Mouse (Mus musculus) lung, postnatal 4 days (tissue): ENCODE data around the gene Glb1.

ENCODE experiments used
- DNase-seq, 2 experiments: peaks; one replicate each; pipeline ENCODE4 v3.0.0; 2021

The Glb1 gene

DNA sequence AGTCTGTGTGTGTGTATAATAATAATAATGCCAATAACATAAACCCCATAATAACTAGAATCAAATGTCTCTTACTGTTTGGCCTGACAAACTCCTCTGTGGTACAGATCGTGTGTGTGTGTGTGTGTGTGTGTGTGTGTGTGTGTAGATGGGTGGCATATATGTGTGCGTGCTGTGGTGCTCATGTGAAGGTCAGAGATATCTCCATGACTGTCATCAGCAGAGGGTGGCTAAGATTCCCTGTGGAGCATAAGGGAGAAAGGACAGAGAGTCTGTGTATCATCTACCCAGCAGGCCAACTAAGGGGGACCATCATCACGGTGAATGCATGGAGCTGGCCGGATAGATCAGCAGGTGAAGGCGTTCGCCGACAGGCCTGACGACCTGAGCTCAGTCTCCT lies 46.0 kb downstream of the Glb1 start:
- DNase-seq, result no peak

DNA sequence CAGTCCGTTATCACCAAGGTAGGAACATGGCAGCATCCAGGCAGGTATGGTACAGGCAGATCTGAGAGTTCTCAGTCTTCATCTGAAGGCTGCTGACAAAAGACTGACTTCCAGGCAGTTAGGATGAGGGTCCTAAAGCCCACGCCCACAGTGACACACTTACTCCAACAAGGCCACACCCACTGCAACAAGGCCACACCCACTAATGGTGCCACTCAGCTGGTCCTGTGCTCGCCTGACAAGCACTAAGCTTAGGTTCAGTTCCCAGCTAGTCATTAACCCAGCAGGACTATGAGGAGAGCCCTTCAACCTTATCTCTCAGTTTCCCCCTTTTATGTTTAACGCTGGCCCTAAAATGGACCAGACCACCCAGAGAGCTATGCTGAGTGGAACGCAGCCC lies 47.8 kb downstream of the Glb1 start:
- no peak for DNase-seq

DNA sequence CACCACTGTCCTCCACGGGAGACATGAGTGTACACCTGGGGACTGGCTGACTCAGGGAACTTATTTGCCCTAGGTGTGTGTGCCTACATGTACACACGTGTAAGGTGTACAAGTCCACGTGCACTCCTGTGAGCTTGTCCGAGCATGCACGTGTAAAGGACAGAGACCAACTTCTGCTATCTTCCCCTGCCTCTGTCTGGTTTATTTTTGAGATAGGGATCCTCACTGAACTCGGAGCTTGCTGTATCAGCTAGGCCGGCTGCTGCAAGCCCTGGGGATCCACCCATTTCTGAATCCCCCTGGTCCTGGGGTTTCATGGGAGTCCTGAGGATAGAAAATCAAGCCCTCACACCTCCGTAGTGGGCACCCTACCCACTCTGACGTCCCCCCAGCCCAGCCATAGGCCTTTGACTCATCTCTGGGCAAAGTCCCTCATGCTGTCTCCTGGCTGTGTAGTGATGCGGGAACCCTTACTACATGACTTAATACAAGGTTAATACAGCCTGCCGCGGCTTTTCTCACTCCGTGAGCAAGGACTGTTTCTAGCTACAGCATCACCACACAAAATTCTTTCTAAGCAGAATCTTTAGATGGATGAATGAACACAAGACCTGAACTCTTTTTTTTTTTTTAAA lies 48.4 kb downstream of the Glb1 start:
- no peak for DNase-seq

DNA sequence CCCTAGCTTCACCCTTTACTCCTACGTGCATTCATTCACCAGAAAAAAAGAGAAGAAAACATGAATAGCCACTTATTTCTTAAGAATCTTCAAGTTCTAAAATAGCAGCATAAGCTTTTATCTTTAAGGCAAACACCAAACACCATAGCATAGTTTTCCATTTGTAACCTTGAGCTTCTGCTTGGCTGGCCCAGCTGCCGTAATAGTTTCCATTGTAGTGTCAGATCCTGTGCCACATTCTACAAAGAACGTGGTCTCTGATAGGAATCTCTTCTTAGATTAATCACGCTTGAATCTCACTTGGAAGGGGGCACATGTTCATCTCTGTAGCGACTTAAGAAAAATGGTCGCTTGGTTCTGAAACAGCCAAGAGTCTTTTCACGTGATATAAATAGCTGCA lies 50.7 kb downstream of the Glb1 start:
- DNase-seq, result no peak

DNA sequence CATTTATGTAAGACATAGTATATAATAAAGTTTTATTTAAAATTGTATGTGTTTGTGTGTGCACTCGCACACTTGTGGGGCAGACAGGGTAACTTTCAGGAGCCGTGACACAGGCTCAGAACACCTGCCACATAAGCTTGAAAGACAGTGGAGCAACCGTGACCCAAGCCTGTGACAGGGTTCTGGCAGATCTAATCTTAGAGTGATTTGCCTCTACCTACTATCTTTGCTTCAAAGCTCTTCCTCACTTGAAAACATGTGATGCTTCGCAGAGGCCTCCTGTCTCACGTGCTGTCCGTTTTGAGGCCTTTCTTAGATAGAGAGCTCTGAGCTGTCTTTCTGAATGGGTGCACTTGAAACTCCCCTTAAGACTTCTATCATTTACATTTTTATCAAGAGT lies 51.5 kb downstream of the Glb1 start:
- no peak for DNase-seq

DNA sequence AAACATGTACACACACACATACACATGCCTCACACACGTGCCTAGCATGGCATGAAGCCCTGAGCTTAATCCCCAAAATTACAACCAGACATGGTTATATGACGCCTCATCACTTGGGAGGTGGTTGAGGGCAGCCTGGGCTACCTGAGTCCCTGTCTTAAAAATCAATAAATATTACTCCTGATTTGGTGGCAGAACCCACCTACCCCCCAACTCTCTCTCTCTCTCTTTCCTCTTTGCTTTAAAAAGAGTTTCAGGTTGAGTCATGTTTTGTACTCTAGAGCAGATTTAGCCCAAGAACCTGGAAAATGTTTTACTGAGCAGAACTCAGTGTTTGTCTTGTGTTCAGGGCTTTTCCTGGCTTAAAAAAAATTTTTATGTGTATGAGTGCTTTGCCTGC lies 54.5 kb downstream of the Glb1 start:
- no peak for DNase-seq

DNA sequence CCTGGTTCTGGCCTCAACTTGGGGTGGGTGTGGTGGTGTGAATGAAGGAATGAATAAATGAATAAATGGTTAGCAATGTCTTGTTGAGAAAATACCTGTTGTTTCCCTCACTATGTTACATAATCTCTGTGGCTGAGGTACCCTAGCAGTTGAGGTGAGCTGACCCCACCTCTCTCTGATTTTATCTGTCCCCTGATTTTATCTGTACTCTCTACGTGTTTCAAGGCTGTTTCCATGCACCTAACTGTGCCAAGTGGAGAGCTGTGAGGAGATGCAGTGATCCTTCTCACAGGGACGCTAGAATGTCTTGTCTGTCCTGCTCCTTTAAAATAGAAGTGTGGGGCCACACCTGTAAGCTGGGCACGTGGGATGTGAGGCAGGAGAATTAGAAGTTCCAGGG lies 57.6 kb downstream of the Glb1 start:
- no peak for DNase-seq

DNA sequence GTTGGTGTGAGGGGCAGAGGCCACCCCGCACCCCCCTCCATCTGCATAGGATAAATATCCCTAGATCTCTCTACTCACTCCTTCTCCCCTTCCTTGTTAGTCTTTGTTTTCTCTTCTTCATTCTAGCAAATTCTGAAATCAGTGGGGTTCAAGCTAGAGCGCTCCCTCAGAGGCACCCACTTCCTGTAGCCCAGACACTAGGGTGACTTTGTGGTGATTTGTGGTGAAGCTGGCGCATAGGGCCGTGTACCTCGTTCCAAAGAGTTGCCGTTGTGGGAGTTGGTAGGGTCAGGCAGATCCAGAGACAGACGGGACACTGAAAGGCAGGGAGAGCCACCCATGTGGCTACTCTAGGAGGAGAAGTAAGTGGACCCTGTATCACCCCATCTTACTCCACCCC lies 61.7 kb downstream of the Glb1 start:
- DNase-seq, result no peak

DNA sequence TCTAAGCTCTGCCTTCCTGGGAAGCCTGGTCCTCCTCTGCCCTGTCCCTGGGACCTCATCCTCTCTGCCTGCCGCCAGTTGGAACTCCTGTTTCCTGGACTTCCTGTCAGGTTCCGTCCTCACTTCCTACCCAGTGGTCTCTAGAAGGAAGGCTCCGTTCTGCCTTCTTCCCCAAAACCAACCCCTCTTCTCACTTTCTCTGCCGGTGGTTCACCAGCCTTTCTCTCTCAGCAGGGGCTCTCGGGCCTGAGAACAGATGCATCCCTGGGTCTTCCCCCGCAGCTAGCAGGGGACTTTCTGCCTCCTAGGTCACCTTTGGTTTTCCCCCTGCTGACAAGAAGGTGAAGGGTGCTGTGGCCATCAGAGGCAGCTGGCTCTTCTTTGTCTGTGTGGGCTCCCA lies 64.6 kb downstream of the Glb1 start:
- DNase-seq, result no peak

DNA sequence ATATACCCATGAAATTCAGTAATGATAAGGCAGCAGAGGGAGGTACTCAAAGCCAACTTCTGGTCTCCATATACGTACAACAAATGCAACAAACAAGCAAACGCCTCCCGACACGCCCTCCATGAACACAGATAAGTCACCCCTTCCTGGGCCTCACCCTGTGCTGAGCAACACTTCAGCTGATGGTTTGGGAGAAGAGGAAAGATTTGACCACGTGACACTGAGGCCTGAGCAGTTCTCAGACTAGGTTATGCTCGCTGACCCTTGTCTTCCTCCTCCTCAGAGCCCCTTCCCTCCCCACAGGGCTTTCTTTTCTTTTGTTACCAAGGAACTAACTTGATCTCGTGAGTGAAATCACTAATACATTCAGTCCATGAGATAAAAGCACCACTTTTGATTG lies 66.0 kb downstream of the Glb1 start:
- no peak for DNase-seq

DNA sequence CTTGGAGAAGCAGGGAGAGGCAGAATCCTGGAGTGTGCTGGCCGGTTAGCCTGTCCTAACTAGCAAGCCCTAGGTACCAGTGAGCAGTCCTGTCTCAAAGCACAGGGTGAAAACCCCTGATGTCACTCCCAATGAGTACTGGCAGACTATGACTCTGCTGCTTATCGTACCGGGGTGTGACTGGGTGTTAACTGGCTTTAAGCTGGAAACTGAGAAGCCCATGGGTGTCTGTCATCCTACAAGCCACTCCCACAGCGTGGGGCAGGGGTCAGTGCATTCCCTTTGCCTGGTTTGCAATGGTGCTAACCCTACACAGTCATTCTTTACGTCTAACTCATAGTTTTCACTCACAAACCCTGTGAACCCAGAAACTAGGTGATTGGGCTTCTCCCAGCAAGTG lies 67.3 kb downstream of the Glb1 start:
- DNase-seq, result no peak

DNA sequence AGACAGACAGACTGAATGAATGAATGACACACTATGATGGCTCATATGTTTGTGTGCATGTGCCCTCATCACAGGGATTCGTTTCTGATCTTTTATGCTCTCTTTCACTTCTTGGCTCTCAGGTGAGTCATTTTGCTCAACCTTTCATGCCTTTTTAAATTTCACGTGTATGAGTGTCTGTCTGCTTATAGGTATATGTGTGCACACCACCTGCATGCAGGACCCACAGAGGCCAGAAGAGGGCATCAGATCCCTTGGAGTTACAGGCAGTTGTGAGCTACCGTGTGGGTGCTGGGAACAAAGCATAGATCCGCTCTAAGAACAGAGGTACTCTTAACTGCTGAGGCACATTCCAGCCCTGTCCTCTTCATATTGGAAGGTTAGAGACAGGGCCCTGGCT lies 67.8 kb downstream of the Glb1 start:
- DNase-seq, result no peak

DNA sequence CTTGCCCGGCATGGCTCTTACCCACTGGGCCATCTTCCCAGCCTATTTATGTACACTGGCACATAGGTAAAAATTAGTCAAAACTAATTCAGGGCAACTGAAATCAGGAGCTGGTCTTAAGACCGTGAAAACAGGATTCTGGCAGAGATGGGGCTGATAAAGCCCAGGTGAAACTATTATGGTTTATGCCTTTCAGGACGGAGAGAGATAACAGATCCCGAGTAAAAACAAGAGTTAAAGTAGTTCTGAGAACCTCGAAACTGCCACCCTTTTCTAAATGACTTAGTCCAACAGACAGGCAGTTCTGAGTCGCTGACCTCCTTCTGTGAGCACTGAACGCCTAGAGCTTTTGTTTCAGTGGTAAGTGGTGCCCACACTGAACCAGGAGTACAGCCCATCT lies 71.0 kb downstream of the Glb1 start:
- DNase-seq, result no peak

DNA sequence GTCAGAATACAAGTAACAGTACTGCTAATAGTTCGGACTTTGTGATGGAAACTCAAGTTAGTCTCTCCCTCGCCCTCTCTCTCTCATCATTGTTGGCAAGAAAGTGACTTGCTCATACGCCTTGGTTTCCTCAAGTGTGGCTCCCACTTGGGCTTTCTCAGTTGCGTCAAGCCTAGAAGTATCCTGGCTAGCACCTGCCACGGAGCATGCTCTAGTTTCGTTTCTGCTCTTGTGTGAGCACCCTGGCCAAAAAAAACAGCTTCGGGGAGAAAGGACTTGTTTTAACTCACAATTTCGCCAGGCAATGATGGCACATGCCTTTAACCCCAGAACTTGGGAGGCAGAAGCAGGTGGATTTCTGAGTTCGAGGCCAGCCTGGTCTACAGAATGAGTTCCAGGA lies 76.1 kb downstream of the Glb1 start:
- no peak for DNase-seq

DNA sequence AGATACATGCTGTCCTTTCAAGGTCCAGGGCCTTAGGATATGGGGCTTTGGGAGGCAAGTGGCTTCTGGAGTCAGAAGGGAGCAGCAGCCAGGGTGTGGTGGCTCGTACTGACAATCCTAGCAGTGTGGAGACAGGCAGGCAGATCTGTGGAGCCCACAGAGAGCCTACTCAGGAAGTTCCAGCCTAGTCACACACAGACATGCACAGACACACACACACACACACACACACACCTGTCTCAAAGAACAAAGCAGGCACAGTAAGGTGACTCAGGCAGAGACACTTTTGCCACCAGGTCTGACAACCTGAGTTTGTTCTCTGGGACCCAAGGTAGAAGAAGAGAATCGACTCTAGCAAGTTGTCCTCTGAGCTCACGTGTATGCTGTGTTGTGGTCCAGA lies 80.1 kb downstream of the Glb1 start:
- no peak for DNase-seq

DNA sequence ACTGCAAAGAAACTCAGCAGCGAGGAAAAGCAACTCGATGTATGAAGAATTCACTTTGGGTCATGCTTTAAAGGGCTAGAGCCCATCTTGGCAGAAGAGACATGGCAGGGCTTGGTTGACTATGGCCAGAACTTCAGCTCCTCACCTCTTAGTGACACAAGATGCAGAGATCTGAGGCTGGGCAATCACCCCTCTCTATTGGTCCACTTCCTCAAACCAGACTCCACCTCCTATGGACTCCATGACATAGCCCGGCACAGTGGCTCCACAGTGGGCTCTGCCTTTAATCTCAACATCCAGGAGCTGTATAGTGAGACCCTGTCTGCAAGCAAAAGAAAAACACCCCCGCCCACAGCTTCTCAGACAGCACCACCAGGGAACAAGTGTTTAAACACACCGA lies 83.9 kb downstream of the Glb1 start:
- no peak for DNase-seq

DNA sequence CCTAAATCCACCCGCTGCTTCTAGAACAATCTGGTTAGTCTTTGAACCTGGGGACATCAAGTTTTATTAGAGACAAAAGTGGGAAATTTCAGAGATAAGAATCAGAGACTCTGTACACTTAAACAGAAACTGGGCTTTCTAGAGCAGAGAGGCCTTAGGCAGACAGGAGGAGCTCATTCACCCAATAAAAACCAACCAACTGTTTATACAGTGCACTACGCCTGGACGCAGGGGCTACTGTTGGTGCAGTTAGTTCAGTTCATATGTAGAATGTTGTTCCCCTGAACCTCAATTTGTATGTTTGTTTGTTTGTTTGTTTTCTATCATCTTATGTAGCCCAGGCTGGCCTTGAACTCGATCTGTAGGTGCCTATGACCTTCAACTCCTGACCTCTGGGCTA lies 85.9 kb downstream of the Glb1 start:
- no peak for DNase-seq

DNA sequence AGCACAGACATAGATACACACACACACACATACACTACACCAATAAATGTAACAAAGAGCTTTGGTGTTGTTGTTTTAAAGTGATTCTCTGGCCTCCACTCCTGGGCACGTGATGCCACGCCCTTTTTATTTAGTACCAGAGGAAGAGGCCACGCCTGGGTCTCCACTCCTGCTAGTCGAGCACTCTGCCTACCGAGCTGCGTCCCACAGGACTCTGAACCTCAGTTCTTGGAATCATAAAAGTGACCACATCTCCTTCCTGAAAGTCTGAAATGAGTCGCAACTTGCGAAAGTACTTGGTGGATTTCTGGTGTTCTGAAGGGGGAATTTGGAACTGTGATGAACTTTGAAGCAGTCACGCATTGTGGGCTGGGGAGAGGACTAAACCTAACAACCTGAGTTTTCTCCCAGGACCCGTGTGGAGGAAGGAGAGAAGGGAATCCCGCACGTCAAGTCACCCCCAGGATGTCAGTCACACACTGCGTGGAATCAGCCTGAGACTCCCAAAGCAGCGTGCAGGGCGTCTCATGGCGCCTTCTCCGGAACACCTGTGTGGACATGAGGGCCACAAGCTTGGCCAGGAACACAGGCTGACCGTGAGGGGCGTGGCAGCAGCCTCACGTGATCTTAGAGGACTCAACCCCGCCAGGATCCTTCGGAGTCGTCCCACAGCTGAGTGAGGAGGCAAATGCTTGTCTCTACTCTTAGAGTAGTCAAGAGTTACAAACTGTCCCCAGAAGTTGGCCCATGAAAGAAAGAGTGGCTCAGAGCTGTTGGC lies 86.8 kb downstream of the Glb1 start:
- no peak for DNase-seq

DNA sequence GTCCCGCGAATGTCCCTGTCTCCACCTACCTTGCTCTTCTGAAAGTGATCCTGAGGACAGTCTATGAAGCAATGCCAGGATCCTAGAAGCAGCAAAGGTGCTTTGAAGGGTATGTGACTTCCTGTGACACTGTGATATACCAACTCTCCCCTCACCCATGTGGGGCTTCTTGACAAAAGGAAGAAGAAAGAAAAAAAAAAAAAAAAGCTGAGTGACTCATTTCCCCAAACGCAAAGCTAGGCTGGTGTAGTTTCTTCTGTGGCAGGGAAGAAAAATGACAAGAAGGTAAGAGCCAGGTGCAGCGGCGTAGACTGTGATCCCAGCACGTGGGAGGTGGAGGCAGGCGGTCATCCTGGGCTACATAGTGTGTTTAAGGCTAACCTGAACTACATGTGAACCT lies 95.6 kb downstream of the Glb1 start:
- DNase-seq, result no peak

DNA sequence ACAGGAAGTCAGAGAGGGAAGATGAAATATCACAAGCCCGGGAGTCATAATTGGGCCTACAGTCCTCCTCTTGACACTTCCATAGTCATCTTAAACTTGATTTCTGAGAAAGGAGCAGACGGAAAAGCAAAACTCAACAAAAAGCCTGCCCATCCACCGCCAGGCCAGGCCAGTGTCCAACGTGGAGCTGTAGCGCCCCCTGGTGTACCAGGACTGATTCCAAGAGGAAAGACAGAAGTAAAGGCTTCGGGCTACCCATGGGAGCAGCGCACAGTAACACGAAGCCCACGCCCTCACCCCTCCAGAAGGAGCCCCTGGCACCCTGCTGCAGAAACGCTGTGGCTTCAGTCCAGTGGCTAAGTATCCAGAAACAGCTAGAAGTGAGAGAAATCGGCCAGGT lies 97.3 kb downstream of the Glb1 start:
- peak; percentile 79 to 89 for DNase-seq

DNA sequence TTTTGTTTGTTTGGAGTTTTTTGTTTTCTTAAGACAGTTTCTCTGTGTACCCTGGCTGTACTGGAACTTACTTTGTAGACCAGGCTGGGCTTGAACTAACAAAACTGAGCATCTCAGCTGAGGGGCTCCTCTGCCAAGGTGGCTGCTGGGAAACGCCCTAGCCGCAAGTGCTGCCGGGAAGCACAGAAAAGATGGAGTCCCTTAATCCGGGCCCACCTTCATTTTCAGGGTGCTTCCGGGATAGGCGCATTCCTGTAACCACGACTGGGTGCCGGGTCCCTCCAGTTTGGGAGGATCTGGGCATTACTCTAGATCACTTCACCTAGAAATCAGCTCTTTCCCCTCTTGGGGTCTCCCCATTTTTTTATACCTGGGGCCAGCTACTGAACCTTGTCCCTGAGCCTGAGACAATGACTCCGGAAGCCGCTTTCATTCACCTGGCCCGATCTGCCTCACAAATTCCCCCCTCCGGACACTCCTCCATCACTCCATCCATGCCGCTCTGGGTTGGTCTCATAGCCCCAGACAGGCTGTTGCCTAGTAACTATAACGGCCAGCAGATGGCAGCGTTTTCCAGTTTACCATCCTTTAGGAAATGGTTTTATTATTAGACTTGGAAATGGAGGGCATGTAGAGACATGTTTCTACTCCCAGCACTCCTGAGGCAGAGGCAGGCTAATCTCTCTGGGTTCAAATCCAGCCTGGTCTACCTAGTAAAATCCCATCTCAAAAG lies 99.1 kb downstream of the Glb1 start:
- peak; percentile 37 to 76 for DNase-seq

DNA sequence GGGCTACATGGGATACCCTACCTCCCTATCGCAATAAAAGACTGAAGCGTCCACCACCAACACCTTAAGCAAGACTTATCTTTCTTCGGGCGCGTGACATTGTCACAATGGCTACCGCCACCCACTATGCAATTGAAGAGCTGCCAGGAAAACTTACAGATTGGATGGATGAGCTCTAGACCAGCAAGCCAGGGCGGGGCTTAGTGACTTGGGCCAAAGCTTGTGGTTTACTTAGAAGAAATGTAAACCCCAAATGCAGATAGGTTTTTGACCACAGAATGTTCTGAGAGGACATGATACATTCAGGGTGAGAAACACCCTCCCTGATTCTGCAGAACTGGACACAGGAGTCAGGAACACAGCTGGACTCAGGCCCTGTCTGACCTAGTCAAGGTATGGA lies 100.2 kb downstream of the Glb1 start:
- DNase-seq, result no peak

DNA sequence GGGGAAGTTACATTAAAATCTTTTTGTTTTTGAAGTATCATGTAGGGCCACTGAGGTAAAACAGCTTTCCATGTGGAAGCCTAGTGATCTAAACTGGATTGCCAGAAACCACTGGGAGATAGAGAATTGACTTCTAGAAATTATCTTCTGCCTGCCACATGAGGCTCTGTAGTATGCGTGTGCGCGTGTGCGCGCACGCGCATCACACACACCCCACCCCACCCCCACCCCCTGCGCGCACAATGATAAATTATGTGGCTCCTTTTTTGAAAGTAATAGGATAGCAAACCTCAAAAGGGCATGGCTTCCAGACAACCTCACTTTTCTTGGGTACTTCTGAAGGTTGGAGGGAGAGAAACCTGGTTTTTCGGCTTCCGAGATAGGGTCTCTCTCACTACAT lies 101.0 kb downstream of the Glb1 start:
- no peak for DNase-seq

DNA sequence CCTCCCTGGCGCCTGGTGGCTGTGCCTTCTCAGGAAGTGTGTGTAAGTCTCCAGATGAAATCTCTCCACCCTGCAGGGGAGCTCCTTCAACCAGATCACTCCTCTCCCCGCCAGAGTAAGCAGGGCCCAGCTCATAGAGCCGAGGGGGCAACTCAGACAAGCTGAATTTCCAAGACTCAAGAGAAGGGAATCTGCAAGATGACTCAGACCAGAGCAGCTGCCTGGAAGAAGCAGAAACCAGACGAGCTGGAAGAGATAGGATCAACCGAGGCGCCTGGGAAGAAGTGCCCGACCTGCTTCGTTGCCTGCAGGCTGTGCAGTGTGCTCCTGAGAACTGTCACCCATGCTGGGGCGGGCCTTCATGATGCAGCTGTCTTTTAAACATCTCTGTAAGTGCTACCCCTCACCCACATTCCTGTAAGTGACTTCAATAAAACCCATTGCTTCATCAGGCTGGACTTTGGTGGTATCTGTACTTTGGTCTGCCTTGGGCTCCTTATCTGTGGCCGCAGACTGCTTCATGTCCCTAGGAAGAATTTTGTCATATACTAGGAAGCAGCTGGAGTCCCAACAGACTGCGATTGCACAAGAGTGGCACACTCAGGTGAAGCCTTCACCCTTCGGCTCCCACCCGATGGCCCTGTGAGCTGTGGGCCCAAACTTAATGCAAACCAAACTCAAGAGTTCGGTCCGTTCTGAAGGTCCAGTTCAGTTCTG lies 102.0 kb downstream of the Glb1 start:
- DNase-seq, result no peak
